Mouse (Mus musculus): ENCODE data around the gene Adcy9.

Adcy9 gene

GRCm38 (mm10) chr16:4316094-4316474, 104.2 kb downstream of the Adcy9 start:
- DNase-seq: peak; percentile 78

GRCm38 (mm10) chr16:4315352-4316093, 104.8 kb downstream of the Adcy9 start:
- no peak for DNase-seq

GRCm38 (mm10) chr16:4314891-4315290, 105.4 kb downstream of the Adcy9 start:
- DNase-seq: no peak

- no peak for DNase-seq
Measured at GRCm38 (mm10) chr16:4312018-4312417, 108.3 kb downstream of the Adcy9 start.

- no peak for DNase-seq
Measured at GRCm38 (mm10) chr16:4311608-4312007, 108.7 kb downstream of the Adcy9 start.

- no peak for DNase-seq
Measured at GRCm38 (mm10) chr16:4307795-4308194, 112.5 kb downstream of the Adcy9 start.

- DNase-seq: peak; percentile 23
Measured at GRCm38 (mm10) chr16:4304176-4304922, 115.9 kb downstream of the Adcy9 start.

GRCm38 (mm10) chr16:4303554-4303953, 116.7 kb downstream of the Adcy9 start:
- DNase-seq: no peak

GRCm38 (mm10) chr16:4300280-4300679, 120.0 kb downstream of the Adcy9 start:
- no peak for DNase-seq

- no peak for DNase-seq
Measured at GRCm38 (mm10) chr16:4293259-4293658, 127.0 kb downstream of the Adcy9 start.

- no peak for DNase-seq
Measured at GRCm38 (mm10) chr16:4289507-4289906, 130.8 kb downstream of the Adcy9 start.

- no peak for DNase-seq
Measured at GRCm38 (mm10) chr16:4286593-4286992, 133.7 kb downstream of the Adcy9 start.

- DNase-seq: peak; percentile 62
Measured at GRCm38 (mm10) chr16:4285257-4285656, 135.0 kb downstream of the Adcy9 start.

- no peak for DNase-seq
Measured at GRCm38 (mm10) chr16:4283267-4283851, 136.9 kb downstream of the Adcy9 start.

GRCm38 (mm10) chr16:4281470-4281869, 138.8 kb downstream of the Adcy9 start:
- DNase-seq: no peak

GRCm38 (mm10) chr16:4280949-4281348, 139.3 kb downstream of the Adcy9 start:
- no peak for DNase-seq

GRCm38 (mm10) chr16:4279601-4280000, 140.7 kb downstream of the Adcy9 start:
- no peak for DNase-seq

- DNase-seq: no peak
Measured at GRCm38 (mm10) chr16:4276621-4277020, 143.7 kb downstream of the Adcy9 start.

- DNase-seq: no peak
Measured at GRCm38 (mm10) chr16:4276151-4276550, 144.1 kb downstream of the Adcy9 start.

- DNase-seq: no peak
Measured at GRCm38 (mm10) chr16:4273702-4274476, 146.4 kb downstream of the Adcy9 start.

- no peak for DNase-seq
Measured at GRCm38 (mm10) chr16:4272254-4272653, 148.0 kb downstream of the Adcy9 start.

GRCm38 (mm10) chr16:4270911-4271310, 149.4 kb downstream of the Adcy9 start:
- DNase-seq: no peak

Data from thymus, postnatal 4 days (tissue).